Mouse (Mus musculus) MEL (cell line): ENCODE results near the gene Smap1. TPM values are rescaled to one million over a fixed set of nuclear protein-coding genes. Genes with fewer than 3 reads are reported as not detected.

ENCODE experiments used
- DNase-seq: peaks from one replicate; pipeline ENCODE4 v3.0.0; 2011; ENCODE audit warnings: low read depth, low spot score
- H3K27ac ChIP-seq: 2 replicates; pipeline ENCODE4 v1.5.1; 2012; ENCODE audit warnings: low read depth, mild to moderate bottlenecking, control low read depth, low read length, moderate library complexity; ENCODE audit not compliant: control insufficient read depth
- H3K27me3 ChIP-seq, 2 experiments: fragments of 150-350 bp in 1 of 2; sonication (generic) in 1 of 2; 2 replicates each; pipeline ENCODE4 v1.6.1; 2012; ENCODE audit warnings: low read length in 2 of 2, mild to moderate bottlenecking in 2 of 2, improper control_type of control experiment in 1 of 2, moderate library complexity in 1 of 2; ENCODE audit not compliant: insufficient read depth in 2 of 2, control insufficient read depth in 1 of 2
- H3K36me3 ChIP-seq, 2 experiments: 2 replicates each; pipeline ENCODE4 v1.6.1; 2012 to 2014; ENCODE audit warnings: low read length in 2 of 2, improper control_type of control experiment in 1 of 2, inconsistent platforms in 1 of 2, mild to moderate bottlenecking in 1 of 2; ENCODE audit not compliant: insufficient read depth in 2 of 2, control insufficient read depth in 1 of 2
- H3K4me1 ChIP-seq, 2 experiments: fragments of 150-350 bp in 1 of 2; sonication (generic) in 1 of 2; 2 replicates each; pipeline ENCODE4 v1.6.1; 2012; ENCODE audit warnings: low read length in 2 of 2, improper control_type of control experiment in 1 of 2, mild to moderate bottlenecking in 1 of 2; ENCODE audit not compliant: insufficient read depth in 2 of 2, control insufficient read depth in 1 of 2
- H3K4me3 ChIP-seq, 2 experiments: fragments of 150-350 bp in 1 of 2; sonication (generic) in 1 of 2; 2 replicates each; pipeline ENCODE4 v1.5.1; 2012; ENCODE audit warnings: low read depth in 2 of 2, low read length in 2 of 2, mild to moderate bottlenecking in 2 of 2, moderate library complexity in 2 of 2, control low read depth in 1 of 2, improper control_type of control experiment in 1 of 2; ENCODE audit not compliant: control insufficient read depth in 1 of 2, insufficient read depth in 1 of 2
- H3K79me2 ChIP-seq: 2 replicates; pipeline ENCODE4 v1.6.1; 2012; ENCODE audit warnings: mild to moderate bottlenecking, low read length, moderate library complexity; ENCODE audit not compliant: control insufficient read depth, poor library complexity, insufficient read depth
- H3K9ac ChIP-seq: 2 replicates; pipeline ENCODE4 v1.6.1; 2012; ENCODE audit warnings: low read depth, mild to moderate bottlenecking, control low read depth, low read length, moderate library complexity; ENCODE audit not compliant: control insufficient read depth, poor library complexity, severe bottlenecking
- H3K9me3 ChIP-seq: fragments of 150-350 bp; sonication (generic); replicated peaks from 2 replicates; pipeline ENCODE4 v1.6.1; 2012; ENCODE audit warnings: mild to moderate bottlenecking, low read length, improper control_type of control experiment, moderate library complexity; ENCODE audit not compliant: insufficient read depth
- CHD2 ChIP-seq: IDR thresholded peaks from 2 replicates; pipeline ENCODE4 v1.6.1; 2011; ENCODE audit warnings: low read length, improper control_type of control experiment
- CTCF ChIP-seq, 3 experiments: IDR thresholded peaks in 2 of 3; conservative IDR thresholded peaks in 1 of 3; 2 replicates each; pipeline ENCODE4 v1.5.1; 2011 to 2012; ENCODE audit warnings: low read length in 3 of 3, low read depth in 2 of 3, mild to moderate bottlenecking in 2 of 3, improper control_type of control experiment in 1 of 3, inconsistent platforms in 1 of 3, mixed read lengths in 1 of 3, moderate library complexity in 1 of 3; ENCODE audit not compliant: control insufficient read depth in 1 of 3, insufficient read depth in 1 of 3, poor library complexity in 1 of 3, severe bottlenecking in 1 of 3
- E2F4 ChIP-seq: IDR thresholded peaks from 2 replicates; pipeline ENCODE4 v1.6.1; 2011; ENCODE audit warnings: low read depth, low read length, improper control_type of control experiment, borderline replicate concordance
- EP300 ChIP-seq, 2 experiments: IDR thresholded peaks; 2 replicates each; pipeline ENCODE4 v1.6.1; 2011; ENCODE audit warnings: improper control_type of control experiment in 2 of 2, low read length in 2 of 2, low read depth in 1 of 2, mild to moderate bottlenecking in 1 of 2
- GATA1 ChIP-seq: IDR thresholded peaks from 2 replicates; pipeline ENCODE4 v1.6.1; 2011; ENCODE audit warnings: low read depth, low read length, improper control_type of control experiment
- KAT2A ChIP-seq: conservative IDR thresholded peaks from 2 replicates; pipeline ENCODE4 v1.6.1; 2012; ENCODE audit warnings: low read depth, low read length, improper control_type of control experiment, inconsistent platforms
- MAFK ChIP-seq: IDR thresholded peaks from 2 replicates; pipeline ENCODE4 v1.6.1; 2011; ENCODE audit warnings: low read depth, mild to moderate bottlenecking, low read length, improper control_type of control experiment, borderline replicate concordance
- MAZ ChIP-seq: IDR thresholded peaks from 2 replicates; pipeline ENCODE4 v1.6.1; 2012; ENCODE audit warnings: low read depth, mild to moderate bottlenecking, inconsistent platforms, low read length, improper control_type of control experiment
- MYB ChIP-seq: IDR thresholded peaks from 2 replicates; pipeline ENCODE4 v1.6.1; 2011; ENCODE audit warnings: mild to moderate bottlenecking, low read depth, low read length, improper control_type of control experiment
- MYC ChIP-seq: IDR thresholded peaks from 2 replicates; pipeline ENCODE4 v1.6.1; 2011; ENCODE audit warnings: low read depth, mild to moderate bottlenecking, low read length, improper control_type of control experiment, moderate library complexity
- POLR2A ChIP-seq, 2 experiments: IDR thresholded peaks; 2 replicates each; pipeline ENCODE4 v1.6.1; 2011 to 2012; ENCODE audit warnings: low read length in 2 of 2, mild to moderate bottlenecking in 2 of 2, control low read depth in 1 of 2, improper control_type of control experiment in 1 of 2, low read depth in 1 of 2, moderate library complexity in 1 of 2; ENCODE audit not compliant: control insufficient read depth in 1 of 2, insufficient read depth in 1 of 2, poor library complexity in 1 of 2
- RAD21 ChIP-seq: IDR thresholded peaks from 2 replicates; pipeline ENCODE4 v1.6.1; 2011; ENCODE audit warnings: mild to moderate bottlenecking, low read depth, low read length, improper control_type of control experiment
- SIN3A ChIP-seq: IDR thresholded peaks from 2 replicates; pipeline ENCODE4 v1.6.1; 2012; ENCODE audit warnings: low read length, improper control_type of control experiment, inconsistent platforms
- UBTF ChIP-seq: IDR thresholded peaks from 2 replicates; pipeline ENCODE4 v1.6.1; 2012; ENCODE audit warnings: low read depth, mild to moderate bottlenecking, inconsistent platforms, low read length, improper control_type of control experiment, moderate library complexity, borderline replicate concordance; ENCODE audit not compliant: insufficient read depth
- USF2 ChIP-seq, 2 experiments: IDR thresholded peaks; 2 replicates each; pipeline ENCODE4 v1.6.1; 2011 to 2012; ENCODE audit warnings: improper control_type of control experiment in 2 of 2, low read length in 2 of 2, borderline replicate concordance in 1 of 2, inconsistent platforms in 1 of 2, low read depth in 1 of 2, mild to moderate bottlenecking in 1 of 2; ENCODE audit not compliant: insufficient read depth in 1 of 2
- ZKSCAN1 ChIP-seq: IDR thresholded peaks from 2 replicates; pipeline ENCODE4 v1.6.1; 2012; ENCODE audit warnings: low read depth, mild to moderate bottlenecking, inconsistent platforms, low read length, improper control_type of control experiment, moderate library complexity
- ZNF384 ChIP-seq: IDR thresholded peaks from 2 replicates; pipeline ENCODE4 v1.6.1; 2012; ENCODE audit warnings: low read depth, mild to moderate bottlenecking, inconsistent platforms, low read length, improper control_type of control experiment
- polyA plus RNA-seq, 2 experiments: library from polyadenylated mRNA; stranded (reverse) in 1 of 2; unstranded in 1 of 2; fragments of >175 nt in 1 of 2; fragments of >200 nt in 1 of 2; gene quantifications; 2 replicates each; pipeline versions ENCODE4 v1.2.1 to v1.2.4; 2012; ENCODE audit warnings: low replicate concordance in 2 of 2, low read depth in 1 of 2; ENCODE audit not compliant: insufficient read length in 2 of 2, insufficient read depth in 1 of 2, missing spikeins in 1 of 2
- total RNA-seq: library from RNA; depleted of rRNA; stranded (reverse); fragments of 300-350 nt; gene quantifications from 2 replicates; pipeline ENCODE4 v1.2.3, GENCODE M21; 2012

Smap1 gene
- total and polyA plus RNA-seq, 3 experiments = 27.2 to 128 (median 86.4) TPM

GRCm38 (mm10) chr1:23882681-23883080 lies 39.4 kb downstream of the Smap1 start:
- Histone ChIP-seq H3K79me2 (peaks cover 4% of the 10 kb centered on the region; the same call in 1 of the 2 replicates), H3K36me3 (peaks cover 6 to 9% of the 10 kb centered on the region in 2 experiments), H3K4me3 (no peak overlapping the region), H3K27me3 (no peaks in the 10 kb centered on the region), H3K9me3 (no peaks in the 10 kb centered on the region), H3K9ac (no peak overlapping the region), H3K27ac (no peak overlapping the region), H3K4me1 (peaks cover 0 to 3% of the 10 kb centered on the region in 2 experiments; a peak in 3 of 4 replicates)
- DNase-seq = no peak
- no peak for TF ChIP-seq MAFK
- TF ChIP-seq EP300 (IDR thresholded peaks at IDR 0.05; ENCODE audit: low read depth in 1 of 2, low read length in 2 of 2) = no peak

GRCm38 (mm10) chr1:23872194-23872593 lies 49.9 kb downstream of the Smap1 start:
- TF ChIP-seq MYC (no peak), KAT2A (no peak), E2F4 (no peak), USF2 (IDR thresholded peaks at IDR 0.05; ENCODE audit: borderline replicate concordance in 1 of 2, insufficient read depth in 1 of 2, low read depth in 1 of 2, low read length in 2 of 2) (no peak), MAZ (no peak), ZNF384 (no peak), SIN3A (no peak), GATA1 (no peak)
- Histone ChIP-seq H3K36me3 (peaks cover 0 to 9% of the 10 kb centered on the region in 2 experiments; a peak in 2 of 4 replicates), H3K9ac (no peak overlapping the region), H3K79me2 (no peaks in the 10 kb centered on the region), H3K27ac (no peak overlapping the region), H3K9me3 (no peaks in the 10 kb centered on the region), H3K4me3 (no peak overlapping the region), H3K4me1 (no peaks in the 10 kb centered on the region), H3K27me3 (no peaks in the 10 kb centered on the region)
- no peak for DNase-seq

- H3K4me3 ChIP-seq = no peak overlapping the region
- H3K27me3 ChIP-seq = no peaks in the 10 kb centered on the region
- no peak for TF ChIP-seq CHD2
- no peak for TF ChIP-seq UBTF
- TF ChIP-seq MYB = no peak
- no peak for TF ChIP-seq RAD21
- no peak for TF ChIP-seq EP300 (IDR thresholded peaks at IDR 0.05; ENCODE audit: low read depth in 1 of 2, low read length in 2 of 2)
- no peak for TF ChIP-seq CTCF (IDR thresholded peaks at IDR 0.05 in 2 of 3, conservative IDR thresholded peaks at IDR 0.05 in 1 of 3; ENCODE audit: control insufficient read depth in 1 of 3, insufficient read depth in 1 of 3, low read depth in 2 of 3, low read length in 3 of 3, poor library complexity in 1 of 3, severe bottlenecking in 1 of 3)
- TF ChIP-seq MYC = no peak
- TF ChIP-seq MAZ = no peak
- TF ChIP-seq ZKSCAN1 = no peak
- TF ChIP-seq ZNF384 = no peak
- TF ChIP-seq POLR2A (IDR thresholded peaks at IDR 0.05; ENCODE audit: control insufficient read depth in 1 of 2, insufficient read depth in 1 of 2, low read depth in 1 of 2, low read length in 2 of 2, poor library complexity in 1 of 2) = no peak
- peak; percentile 5 for DNase-seq
- no peaks in the 10 kb centered on the region for H3K9me3 ChIP-seq
- no peak overlapping the region for H3K9ac ChIP-seq
- H3K27ac ChIP-seq = no peak overlapping the region
- peaks cover 0 to 2% of the 10 kb centered on the region in 2 experiments; a peak in 1 of 4 replicates for H3K36me3 ChIP-seq
- H3K4me1 ChIP-seq = no peaks in the 10 kb centered on the region
- no peaks in the 10 kb centered on the region for H3K79me2 ChIP-seq
These were observed 54.7 kb downstream of the Smap1 start for GRCm38 (mm10) chr1:23867350-23867862.
